Mouse (Mus musculus): ENCODE measurements around the gene Cmtm8.

Cmtm8 gene

DNA sequence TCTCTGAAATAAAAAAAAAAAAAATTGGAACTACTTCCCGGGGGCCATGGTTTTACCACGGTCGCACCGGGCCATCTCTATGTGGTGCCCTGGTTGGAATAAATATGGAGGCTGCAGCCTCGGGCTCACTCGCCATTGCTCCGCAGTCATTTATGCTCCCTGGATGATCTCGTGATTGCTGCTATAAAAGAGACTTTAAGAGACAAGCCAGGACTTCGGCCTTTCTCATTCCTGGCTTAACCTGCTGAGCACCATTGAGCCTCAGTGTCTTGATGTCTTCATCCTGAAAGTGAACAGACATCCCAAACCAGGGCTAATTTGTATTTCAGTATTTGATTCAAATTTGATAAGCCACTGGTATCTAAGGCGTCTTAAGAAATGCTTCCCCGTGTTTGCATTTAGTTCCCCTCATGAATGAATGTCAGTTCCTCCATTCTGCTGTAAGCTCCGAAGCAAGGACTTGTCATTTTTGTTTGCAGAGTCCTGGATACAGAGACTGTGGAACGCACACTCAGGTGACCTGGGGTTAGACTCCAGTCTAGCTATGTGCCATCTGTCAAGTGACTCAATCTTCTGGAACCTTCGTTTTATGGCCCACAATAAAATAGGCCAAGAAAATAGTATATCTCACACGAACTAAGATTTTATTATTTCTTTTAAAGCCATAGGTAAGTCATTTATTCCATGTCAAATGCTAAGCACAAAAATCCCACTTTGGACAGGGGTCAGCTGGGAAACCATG, 22.2 kb downstream of the Cmtm8 start:
- no peak for DNase-seq (ENCODE audit: low spot score in 2 of 2)

GRCm38 (mm10) chr9:114818918-114819317, 25.0 kb downstream of the Cmtm8 start:
- no peak for DNase-seq (ENCODE audit: low spot score in 2 of 2)

- DNase-seq (ENCODE audit: low spot score in 2 of 2), result no peak
These were observed 26.9 kb downstream of the Cmtm8 start for GRCm38 (mm10) chr9:114817012-114817411.

GRCm38 (mm10) chr9:114816121-114816520, 27.8 kb downstream of the Cmtm8 start:
- DNase-seq (ENCODE audit: low spot score in 2 of 2), result no peak

DNA sequence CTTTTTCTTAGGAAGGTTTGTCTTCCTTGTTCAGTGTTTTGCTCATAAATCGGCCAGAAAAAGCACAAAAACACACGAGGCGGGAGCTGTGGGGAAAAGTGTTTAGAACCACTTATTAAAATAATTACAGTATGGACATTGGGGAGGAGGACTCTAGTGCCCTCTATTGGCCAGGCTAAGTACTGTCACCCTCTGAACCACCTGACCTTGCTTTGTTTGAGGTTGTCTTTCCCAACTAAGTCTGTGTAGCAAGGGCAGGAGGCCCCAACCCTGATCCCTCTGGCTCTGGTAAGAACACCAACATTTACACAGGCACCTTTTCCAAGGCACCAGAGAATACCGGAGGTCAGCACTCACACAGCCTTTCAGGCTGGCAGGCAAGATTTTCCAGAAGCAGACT, 28.6 kb downstream of the Cmtm8 start:
- DNase-seq (ENCODE audit: low spot score in 2 of 2), result peak in 1 of 2 experiments; percentile 15

DNA sequence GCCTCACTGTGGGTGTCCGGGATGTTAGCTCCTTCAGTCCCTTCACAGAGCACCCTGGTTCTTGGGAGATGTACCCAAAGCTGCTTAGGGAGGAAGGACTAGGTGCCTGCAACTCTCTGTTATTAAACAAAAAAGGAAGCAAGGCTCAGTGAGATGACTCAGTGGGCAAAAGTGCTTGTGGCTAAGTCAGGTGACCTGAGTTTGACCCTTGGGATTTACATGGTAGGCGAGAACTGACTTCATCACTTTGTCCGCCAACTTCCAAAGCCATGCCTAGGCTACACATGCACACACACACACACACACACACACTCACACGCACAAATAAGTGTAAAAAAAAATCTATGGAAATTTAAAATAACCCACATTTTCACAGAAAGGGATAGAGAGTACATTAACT, 32.0 kb downstream of the Cmtm8 start:
- no peak for DNase-seq (ENCODE audit: low spot score in 2 of 2)

DNA sequence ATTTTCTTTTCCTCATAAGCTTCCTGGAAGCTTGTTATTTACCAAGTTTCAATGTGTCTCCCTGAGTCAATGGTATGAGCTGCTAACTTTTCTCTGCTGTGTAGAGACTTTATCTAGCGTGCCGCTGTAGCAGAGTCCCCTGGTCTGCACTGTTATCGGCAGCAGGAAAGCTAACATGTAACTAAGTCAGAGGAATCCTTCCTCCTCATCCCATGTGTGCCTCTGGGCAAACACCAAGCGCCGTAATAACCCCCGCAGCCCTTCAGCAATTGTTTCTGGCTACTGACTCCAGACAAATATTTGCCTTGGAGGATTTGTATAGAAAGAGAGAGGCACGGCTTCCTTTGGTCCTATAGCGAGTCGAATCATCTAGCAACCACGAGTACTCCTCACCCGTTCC, 33.1 kb downstream of the Cmtm8 start:
- no peak for DNase-seq (ENCODE audit: low spot score in 2 of 2)

DNA sequence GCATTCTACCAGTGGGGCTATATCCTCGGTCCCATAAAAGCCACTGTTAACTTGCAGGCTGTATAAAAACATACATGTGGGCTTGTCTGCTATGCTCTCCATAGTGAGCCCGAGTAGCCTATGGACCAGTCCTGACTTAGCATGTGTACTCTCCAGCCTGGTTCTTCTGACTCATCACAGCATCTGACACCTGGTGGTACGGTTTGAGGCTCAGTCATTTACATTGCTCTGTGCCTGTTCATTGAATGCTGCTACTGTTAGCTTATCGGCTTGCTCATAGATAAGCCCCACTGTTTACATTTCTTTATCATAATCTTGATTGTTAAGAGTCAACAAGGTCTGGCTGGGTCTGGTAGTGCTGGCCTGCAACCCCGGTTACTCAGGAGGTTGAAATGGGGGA, 35.3 kb downstream of the Cmtm8 start:
- DNase-seq (ENCODE audit: low spot score in 2 of 2), result no peak

DNA sequence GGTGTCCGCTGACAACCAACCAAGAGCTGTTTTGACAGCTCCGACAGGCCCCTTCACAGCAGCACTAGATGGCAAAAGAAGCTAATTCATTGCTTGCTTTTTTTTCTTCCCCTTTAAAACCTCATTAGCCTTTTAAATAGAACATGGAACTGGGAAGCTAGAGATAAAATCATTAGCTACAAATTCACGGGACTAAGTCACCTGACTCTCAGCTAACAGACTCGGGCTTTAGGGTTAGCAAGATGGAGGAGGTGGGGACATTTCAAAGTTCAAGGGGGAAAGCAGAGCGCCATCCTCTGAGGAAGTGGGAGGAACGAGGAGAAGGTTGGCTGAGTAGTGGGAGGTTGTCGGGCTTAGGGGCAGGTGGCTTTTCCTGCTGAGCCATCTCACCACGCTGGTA, 36.7 kb downstream of the Cmtm8 start:
- DNase-seq (ENCODE audit: low spot score in 2 of 2), result no peak

- DNase-seq (ENCODE audit: low spot score in 2 of 2), result no peak
These were observed 38.7 kb downstream of the Cmtm8 start for GRCm38 (mm10) chr9:114805151-114805671.

DNA sequence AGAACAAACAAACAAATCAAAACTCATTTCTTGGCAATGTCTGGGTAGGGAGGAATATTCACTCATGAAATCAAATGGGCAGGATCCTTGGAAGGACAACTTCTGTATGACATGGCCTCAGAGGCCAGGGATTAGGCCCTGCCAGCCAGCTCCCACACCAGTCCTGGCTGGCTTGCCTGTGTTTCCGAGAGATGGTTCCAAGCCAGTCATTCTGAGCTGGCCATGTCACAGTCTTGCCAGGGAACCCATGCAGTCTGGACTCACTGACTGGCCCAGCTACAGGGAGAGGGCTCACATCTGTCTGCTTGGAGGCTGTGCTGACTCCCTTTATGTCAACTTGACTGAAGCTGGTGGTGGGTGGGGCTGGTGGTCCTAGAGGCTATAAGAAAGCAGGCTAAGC, 41.8 kb downstream of the Cmtm8 start:
- no peak for DNase-seq (ENCODE audit: low spot score in 2 of 2)

DNA sequence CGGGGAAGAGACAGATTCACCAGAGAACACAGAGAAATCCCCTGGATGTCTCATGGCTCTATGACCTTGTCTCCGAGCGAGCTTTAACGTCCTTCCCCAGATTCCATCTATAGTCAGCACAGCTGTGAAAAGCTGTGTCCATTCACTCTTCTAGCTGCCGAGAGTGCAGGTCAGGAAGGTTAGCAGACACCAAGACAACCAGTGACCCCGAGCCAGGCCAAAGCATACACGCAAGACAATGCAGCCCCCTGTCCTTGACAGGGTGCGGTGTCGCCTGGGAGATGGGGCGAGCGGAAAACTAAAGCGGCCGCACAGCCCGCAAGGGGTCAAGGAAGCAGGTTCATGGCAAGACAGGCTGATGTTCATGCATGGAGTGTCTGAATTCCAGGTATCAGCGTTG, 42.7 kb downstream of the Cmtm8 start:
- DNase-seq (ENCODE audit: low spot score in 2 of 2), result no peak

GRCm38 (mm10) chr9:114799498-114800107, 44.4 kb downstream of the Cmtm8 start:
- DNase-seq (ENCODE audit: low spot score in 2 of 2), result no peak

DNA sequence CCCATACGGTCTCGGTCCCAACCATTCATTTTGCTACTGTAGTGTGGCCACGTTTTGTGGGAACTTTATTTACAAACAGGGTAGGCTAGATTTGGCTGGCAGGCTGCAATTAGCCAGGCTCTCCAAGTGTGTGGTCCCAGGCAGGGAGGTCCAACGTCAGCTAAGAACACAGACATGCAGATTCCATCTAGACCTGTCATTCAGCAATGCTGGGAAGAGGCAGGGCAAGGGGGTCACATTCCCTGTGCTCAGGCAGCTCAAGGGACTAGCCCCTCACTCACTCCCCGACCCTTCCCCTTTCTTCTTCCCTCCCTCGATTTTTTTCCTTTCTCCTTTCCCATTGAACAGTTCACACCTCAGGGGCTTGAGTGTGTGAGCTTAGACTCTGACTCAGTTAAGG, 45.1 kb downstream of the Cmtm8 start:
- DNase-seq (ENCODE audit: low spot score in 2 of 2), result no peak

GRCm38 (mm10) chr9:114797329-114798004, 46.5 kb downstream of the Cmtm8 start:
- peak; percentile 51 to 77 for DNase-seq (ENCODE audit: low spot score in 2 of 2)

DNA sequence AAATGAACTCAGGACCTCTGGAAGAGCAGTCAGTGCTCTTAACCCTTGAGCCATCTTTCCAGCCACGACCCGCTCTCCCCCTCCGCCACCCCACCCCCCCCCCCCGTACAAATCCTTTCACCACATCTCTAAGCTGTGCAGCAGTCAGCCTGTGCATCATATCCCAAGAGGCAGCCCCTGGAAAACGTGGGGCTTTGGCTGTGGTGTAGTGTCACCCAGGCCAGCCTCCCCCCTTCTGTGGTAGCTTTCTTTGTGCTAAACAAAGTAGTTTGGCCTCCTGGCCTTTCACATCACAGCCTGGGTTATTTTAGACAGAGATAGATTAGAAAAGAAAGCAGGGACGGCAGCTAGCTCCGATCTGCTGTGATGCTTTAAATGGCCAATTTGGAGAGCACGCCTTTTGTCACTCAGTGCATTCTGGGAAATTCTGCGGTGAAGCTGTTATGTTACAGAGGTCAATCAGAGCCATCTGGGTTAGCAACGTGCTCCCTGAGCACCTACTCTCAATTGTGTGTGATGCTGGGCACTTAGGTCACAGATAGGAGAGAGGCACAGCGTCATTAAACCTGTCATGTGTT, 47.4 kb downstream of the Cmtm8 start:
- DNase-seq (ENCODE audit: low spot score in 2 of 2), result no peak

- DNase-seq (ENCODE audit: low spot score in 2 of 2), result no peak
These were observed 49.5 kb downstream of the Cmtm8 start for GRCm38 (mm10) chr9:114794491-114794890.

GRCm38 (mm10) chr9:114793764-114794295, 50.1 kb downstream of the Cmtm8 start:
- no peak for DNase-seq (ENCODE audit: low spot score in 2 of 2)

DNA sequence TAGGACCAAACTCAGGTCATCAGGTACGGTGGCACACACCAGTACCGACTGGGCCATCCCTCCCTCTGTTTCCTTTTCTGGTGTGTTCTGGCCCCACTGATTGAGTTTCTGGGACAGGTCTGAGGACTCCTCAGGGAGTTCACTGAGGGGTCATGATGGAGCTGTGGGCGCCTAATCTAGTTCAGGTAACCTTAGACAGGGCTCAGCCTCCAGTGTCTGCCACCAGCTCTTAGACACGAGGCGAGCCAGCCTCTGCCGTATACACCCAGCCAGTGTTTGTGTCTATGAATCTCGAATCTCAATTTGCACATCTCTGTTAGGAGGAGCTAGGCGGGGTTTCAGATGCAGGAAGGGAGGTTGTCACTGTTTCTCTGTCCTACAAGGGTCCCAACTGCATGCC, 54.0 kb downstream of the Cmtm8 start:
- DNase-seq (ENCODE audit: low spot score in 2 of 2), result no peak

DNA sequence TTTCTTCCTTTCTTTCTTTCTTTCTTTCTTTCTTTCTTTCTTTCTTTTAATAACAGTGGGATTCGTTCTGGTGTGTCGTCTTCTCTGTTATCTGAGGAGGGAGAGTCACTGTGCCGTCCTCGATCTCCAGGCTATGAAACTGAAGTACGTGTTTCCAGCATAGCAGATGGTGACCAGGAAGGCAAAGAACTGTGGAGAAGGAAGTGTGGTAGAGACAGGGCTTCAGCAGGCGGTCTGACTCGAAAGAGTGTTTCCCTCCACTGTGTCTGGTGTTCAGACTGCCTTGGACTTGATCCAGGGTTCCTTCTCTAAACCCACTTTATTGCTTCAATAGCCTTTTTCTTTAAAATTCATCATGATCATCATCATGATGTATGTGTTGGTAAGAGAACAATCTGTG, 54.4 kb downstream of the Cmtm8 start:
- DNase-seq (ENCODE audit: low spot score in 2 of 2), result no peak

- DNase-seq (ENCODE audit: low spot score in 2 of 2), result no peak
These were observed 55.3 kb downstream of the Cmtm8 start for GRCm38 (mm10) chr9:114788697-114789096.

DNA sequence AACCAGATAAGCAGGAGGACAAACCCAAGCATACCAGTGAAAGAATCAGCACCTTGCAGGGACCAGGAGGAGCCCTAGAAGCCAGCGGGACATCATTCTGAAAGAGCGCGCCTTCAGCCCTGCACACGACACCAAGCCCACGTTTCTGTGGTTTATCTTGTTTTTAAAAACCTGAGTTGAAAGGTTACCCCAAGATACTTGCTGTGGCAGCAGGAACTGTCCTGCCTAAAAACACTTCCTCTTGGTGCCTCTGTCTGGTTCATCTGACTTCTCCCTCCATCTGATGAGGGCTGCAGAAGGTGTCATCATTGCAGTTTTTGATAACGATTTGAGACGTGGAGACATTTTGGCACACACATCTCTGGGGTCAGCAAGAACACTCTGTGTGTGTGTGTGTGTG, 56.2 kb downstream of the Cmtm8 start:
- no peak for DNase-seq (ENCODE audit: low spot score in 2 of 2)

Measured in spleen, postnatal 14 days (tissue).